Mouse (Mus musculus): ENCODE data around the gene Scn10a.

Scn10a gene

DNA sequence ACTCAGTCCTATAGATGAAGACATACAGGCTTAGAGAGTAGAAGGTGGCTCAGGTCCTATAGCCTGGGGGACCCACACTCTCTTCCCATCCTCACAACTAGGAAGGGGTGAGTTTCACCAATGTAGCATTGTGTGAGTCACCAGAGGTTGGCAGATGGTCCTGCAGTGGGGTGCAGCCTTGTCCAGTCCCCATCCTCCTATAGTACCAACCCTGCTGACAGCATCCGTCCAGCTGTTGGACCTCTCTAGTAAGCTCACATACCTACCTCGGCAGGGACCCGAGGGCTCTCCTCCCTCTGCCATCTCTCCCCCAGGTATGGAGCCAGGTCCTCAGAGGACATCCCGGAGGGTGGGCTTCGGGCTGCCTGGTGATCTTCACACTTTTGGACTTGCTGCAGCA, 85.6 kb downstream of the Scn10a start:
- DNase-seq: no peak

GRCm38 (mm10) chr9:119632801-119633200, 86.3 kb downstream of the Scn10a start:
- DNase-seq: no peak

GRCm38 (mm10) chr9:119631899-119632533, 87.1 kb downstream of the Scn10a start:
- peak; percentile 5 for DNase-seq

- DNase-seq: no peak
These were observed 87.7 kb downstream of the Scn10a start for GRCm38 (mm10) chr9:119631393-119631898.

DNA sequence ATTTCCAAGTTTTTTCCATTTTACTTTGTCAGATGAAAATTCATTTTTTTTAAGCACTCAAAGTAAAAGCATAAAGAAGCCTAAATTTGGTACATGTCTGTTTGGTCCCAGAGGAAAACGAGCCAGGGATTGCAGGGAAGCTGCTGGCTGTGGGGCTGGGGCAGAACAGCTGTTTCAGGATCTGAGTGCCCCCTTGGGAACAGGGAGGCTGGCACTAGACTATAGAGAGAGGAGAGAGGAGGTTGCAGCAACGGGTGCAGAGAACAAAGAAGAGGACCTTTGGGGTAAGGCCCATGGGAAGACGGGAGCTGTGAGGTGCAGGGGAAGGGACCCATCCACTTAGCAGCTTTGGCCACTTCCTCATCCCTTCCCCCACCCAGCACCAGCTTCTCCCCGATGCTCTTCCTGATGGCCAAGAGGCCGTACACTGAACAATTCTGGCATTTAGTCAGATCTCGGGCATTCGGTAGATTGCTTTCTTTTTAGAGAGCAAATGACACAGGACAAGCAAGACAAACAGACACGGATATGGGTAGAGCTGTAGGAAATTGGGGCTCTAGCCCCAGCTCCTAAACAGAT, 90.3 kb downstream of the Scn10a start:
- no peak for DNase-seq

GRCm38 (mm10) chr9:119627227-119627626, 91.9 kb downstream of the Scn10a start:
- no peak for DNase-seq

- DNase-seq: no peak
These were observed 95.0 kb downstream of the Scn10a start for GRCm38 (mm10) chr9:119624151-119624550.

GRCm38 (mm10) chr9:119614798-119615197, 104.3 kb downstream of the Scn10a start:
- no peak for DNase-seq

GRCm38 (mm10) chr9:119610563-119611166, 108.5 kb downstream of the Scn10a start:
- no peak for DNase-seq

GRCm38 (mm10) chr9:119606906-119607305, 112.2 kb downstream of the Scn10a start:
- DNase-seq: no peak

DNA sequence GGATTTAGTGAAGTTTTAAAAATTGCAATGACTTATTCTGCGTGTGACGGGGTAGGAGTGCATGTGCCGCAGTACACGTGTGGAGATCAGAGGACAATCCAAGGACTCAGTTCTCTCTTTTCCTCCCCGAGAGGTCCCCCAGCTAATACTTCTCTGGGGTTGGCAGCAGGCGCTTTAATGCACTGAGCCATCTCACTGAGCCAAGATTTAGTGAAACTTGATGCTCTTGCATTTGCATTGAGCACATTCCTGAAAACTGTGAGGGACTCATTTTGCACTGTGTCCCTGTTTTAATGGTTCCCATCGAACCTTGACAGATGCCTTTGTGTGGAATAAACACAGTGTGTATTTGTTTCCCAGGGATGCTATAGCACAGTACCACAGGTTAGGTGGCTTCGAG, 114.5 kb downstream of the Scn10a start:
- no peak for DNase-seq

DNA sequence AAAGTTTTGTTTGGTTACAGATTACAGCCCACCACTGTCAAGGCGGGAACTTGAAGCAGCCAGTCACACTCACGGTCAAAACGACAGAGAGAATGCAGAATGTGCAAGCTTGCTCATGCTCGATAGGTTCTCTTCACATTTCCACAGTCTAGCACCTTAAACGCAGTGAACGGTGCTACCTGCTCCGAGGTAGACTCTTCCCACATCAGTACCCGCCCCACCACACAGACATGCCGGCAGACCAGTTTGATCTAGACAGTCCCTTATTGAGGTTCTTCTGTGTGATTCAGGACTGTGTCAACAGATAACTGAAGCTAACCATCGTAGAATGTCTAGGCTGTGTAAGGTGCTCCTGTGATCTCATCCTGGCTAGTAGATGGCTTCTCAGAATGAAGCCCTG, 120.6 kb downstream of the Scn10a start:
- no peak for DNase-seq

- DNase-seq: no peak
These were observed 121.8 kb downstream of the Scn10a start for GRCm38 (mm10) chr9:119597332-119597731.

- DNase-seq: no peak
These were observed 129.5 kb downstream of the Scn10a start for GRCm38 (mm10) chr9:119589592-119589991.

GRCm38 (mm10) chr9:119588763-119589449, 130.2 kb downstream of the Scn10a start:
- DNase-seq: no peak

DNA sequence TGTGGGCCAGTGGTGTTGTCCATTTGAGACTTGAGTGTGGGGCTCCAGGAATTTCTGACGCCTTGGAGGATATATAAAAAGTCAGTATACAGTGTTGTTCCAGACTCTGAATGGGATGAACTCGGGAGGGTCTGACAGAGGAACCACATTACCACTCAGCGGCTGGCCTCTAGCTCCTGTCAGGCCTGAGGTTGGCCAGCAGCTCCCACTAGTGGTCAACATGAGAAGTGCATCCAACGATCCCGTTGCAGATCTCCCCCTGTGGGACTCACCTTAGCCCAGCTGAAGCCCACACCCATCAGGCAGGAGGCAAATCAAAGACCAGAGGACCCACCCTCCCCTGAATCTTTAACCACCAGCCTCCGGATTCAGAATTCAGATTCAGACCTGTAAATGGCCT, 138.5 kb downstream of the Scn10a start:
- DNase-seq: peak; percentile 73

DNA sequence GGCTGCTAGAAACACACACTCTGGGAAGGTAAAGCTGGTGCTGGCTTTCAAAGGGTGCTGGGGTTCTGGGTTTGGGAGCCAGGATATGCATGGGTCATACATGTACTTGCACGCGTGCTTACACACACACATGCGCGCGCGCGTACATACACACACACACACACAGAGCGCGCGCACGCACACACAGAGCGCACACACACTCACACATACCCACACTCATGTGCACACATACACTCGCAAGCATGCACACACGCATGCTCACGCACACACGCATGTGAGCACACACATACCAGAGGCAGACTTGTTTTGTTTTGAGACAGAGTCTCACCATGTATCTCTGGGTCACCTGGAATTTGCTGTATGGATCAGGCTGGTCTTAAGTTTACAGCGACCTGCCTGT, 138.9 kb downstream of the Scn10a start:
- DNase-seq: no peak

DNA sequence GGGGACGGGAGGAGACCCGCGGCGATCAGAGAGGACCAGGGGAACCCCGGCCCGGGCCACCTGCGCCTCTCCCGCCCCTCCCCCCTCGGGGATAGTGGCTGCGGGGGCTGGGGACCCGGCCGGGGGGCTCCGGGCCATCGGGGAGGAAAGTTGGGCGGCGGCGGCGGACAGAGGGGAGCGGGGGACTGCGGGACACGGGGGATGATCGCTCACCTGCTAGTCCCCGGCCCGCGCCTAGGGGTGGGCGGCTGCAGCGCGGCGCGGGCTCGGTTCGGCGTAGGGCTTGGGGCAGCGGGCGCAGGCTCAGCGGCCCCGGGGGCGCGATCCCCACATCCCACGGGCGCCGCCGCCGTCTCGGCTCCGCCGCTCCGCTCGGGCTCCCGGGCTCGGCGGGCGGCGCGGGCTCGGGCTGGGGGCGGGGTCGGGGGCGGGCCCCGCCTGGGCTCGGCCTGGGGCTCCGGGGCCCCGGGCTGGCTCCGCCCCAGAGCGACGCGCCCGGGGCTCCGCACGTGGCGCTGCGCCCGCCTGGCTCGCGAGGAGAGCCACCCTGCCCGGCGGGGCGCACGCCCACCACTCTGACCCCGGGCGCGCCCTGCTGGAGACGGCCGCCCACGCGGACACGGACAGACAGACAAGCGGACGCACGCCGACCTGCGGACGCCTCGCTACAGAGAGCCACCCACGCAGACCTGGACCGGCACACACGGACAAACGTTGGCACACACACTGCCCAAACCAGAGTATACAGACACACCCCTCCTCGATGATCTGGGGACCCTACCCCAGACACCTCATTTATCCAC, 140.3 kb downstream of the Scn10a start, which contains the start of gene Scn5a:
Gene Scn5a, minus strand, starts transcription at position 381 of the 803 bp plus-strand sequence.
- no peak for DNase-seq

- no peak for DNase-seq
These were observed 140.8 kb downstream of the Scn10a start for GRCm38 (mm10) chr9:119578311-119578635.

GRCm38 (mm10) chr9:119576977-119577376, 142.1 kb downstream of the Scn10a start:
- DNase-seq: no peak

GRCm38 (mm10) chr9:119575732-119576131, 143.4 kb downstream of the Scn10a start:
- no peak for DNase-seq

- no peak for DNase-seq
These were observed 144.8 kb downstream of the Scn10a start for GRCm38 (mm10) chr9:119574366-119574765.

GRCm38 (mm10) chr9:119573009-119573408, 146.1 kb downstream of the Scn10a start:
- DNase-seq: no peak
